Mouse (Mus musculus): ENCODE measurements around the gene Map10.

DNA sequence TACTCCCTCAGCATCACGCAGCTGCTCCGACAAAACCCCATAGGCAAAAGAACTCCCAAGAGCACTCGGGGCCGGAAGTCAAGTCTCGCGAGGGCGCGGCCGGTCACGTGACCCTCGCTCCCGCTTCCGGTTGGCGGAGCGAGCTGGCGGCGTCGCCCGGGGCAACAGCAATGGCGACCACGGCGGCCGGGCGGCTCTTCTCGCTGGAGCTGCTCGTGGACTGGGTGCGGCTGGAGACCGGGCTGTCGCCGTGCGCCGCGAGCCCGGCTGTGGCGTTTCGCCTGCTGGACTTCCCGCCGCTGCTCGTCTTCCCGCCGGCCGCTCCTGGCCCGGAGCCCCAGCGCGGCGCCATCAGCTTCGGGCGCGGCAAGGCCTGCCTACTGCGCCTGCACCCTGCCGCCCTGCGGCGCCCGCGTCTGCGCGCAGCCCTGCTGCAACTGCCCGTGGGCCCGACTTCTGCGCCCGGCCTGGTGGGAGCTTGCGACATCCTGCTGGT is at the start of gene Map10:
- TF ChIP-seq TCF12 (IDR thresholded peaks at IDR 0.05; ENCODE audit: low read depth, low read length) (peak; percentile 95), MXI1 (IDR thresholded peaks at IDR 0.05; ENCODE audit: low read depth, low read length) (peak; percentile 87), POLR2A (IDR thresholded peaks at IDR 0.05; ENCODE audit: low read depth, low read length) (peak; percentile 86; the same call in 1 of the 2 replicates), RAD21 (IDR thresholded peaks at IDR 0.05; ENCODE audit: low read depth, low read length) (no peak)

Measured in CH12.LX (cell line).